Mouse (Mus musculus) G1E (cell line): ENCODE data around the gene Itpk1. TPM values are rescaled to one million over a fixed set of nuclear protein-coding genes. Genes with fewer than 3 reads are reported as not detected.

Experiments used
- ATAC-seq: 2 replicates; pipeline ENCODE4 v1.8.0; 2016; ENCODE audit warnings: mild to moderate bottlenecking; ENCODE audit not compliant: insufficient number of reproducible peaks, poor library complexity, low FRiP score, severe bottlenecking; ENCODE audit errors: extremely low read depth
- DNase-seq: peaks from one replicate; pipeline ENCODE4 v3.0.0; 2012; ENCODE audit warnings: low spot score
- H3K27me3 ChIP-seq: 2 replicates; pipeline ENCODE4 v1.6.1; 2012; ENCODE audit warnings: mild to moderate bottlenecking, low read length, inconsistent platforms; ENCODE audit not compliant: insufficient read depth
- H3K36me3 ChIP-seq: replicated peaks from 2 replicates; pipeline ENCODE3; 2012; ENCODE audit warnings: mild to moderate bottlenecking, inconsistent platforms
- H3K4me1 ChIP-seq: 2 replicates; pipeline ENCODE4 v1.6.1; 2012; ENCODE audit warnings: low read depth, low read length, inconsistent platforms, mixed read lengths; ENCODE audit not compliant: insufficient read depth
- H3K4me3 ChIP-seq: 2 replicates; pipeline ENCODE4 v1.5.1; 2012; ENCODE audit warnings: low read depth, mild to moderate bottlenecking, inconsistent platforms, low read length, moderate library complexity, mixed read lengths
- H3K9me3 ChIP-seq: replicated peaks from 2 replicates; pipeline ENCODE4 v1.6.1; 2012; ENCODE audit warnings: inconsistent platforms
- CTCF ChIP-seq: IDR thresholded peaks from 2 replicates; pipeline ENCODE4 v1.5.1; 2012; ENCODE audit warnings: low read depth, low read length, inconsistent platforms, mixed read lengths
- GATA1 ChIP-seq: IDR thresholded peaks from 2 replicates; pipeline ENCODE4 v1.6.1; 2012; ENCODE audit warnings: borderline replicate concordance, low read length, inconsistent platforms, mixed read lengths
- GATA2 ChIP-seq: IDR thresholded peaks from 2 replicates; pipeline ENCODE4 v1.6.1; 2012; ENCODE audit warnings: low read depth, low read length, inconsistent platforms, borderline replicate concordance
- POLR2AphosphoS5 ChIP-seq: IDR thresholded peaks from 2 replicates; pipeline ENCODE4 v1.6.1; 2012; ENCODE audit warnings: low read depth, low read length, inconsistent platforms; ENCODE audit not compliant: insufficient replicate concordance
- TAL1 ChIP-seq: conservative IDR thresholded peaks from 2 replicates; pipeline ENCODE4 v1.6.1; 2012; ENCODE audit warnings: low read depth, low read length, inconsistent platforms, mixed read lengths
- polyA plus RNA-seq: library from polyadenylated mRNA; stranded (reverse); fragments of >175 nt; gene quantifications from 2 replicates; pipeline ENCODE4 v1.2.3, GENCODE M21; 2012
- total RNA-seq, 2 experiments: library from RNA; stranded (forward) in 1 of 2; stranded (reverse) in 1 of 2; fragments of 200-1000 nt in 1 of 2; fragments of >200 nt in 1 of 2; fragmentation: Nextera tagmentation in 1 of 2; gene quantifications; 2 replicates each; pipeline ENCODE4 v1.2.3; 2014 to 2017

Itpk1 gene
- total and polyA plus RNA-seq, 3 experiments, result 2.5 to 6.4 (median 2.7) TPM

DNA sequence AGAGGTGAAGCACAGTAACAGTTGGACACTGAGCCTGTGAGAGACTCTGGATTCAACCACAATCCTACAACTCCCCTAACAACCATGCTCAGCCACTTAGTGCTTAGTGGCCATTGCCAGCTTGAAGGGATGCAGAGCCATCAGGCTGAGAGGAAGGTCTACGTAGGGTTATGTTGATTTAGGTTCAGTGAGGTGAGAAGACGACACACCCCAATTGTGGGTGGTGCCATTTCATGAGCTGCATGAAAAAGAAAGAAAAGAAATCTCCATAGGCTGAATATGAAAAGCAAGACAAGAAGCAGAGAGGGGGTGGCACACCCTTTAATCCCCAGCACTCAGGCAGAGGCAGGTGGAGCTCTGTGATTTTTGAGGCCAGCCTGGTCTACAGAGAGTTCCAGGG, 9.4 kb upstream of the Itpk1 start:
- Histone ChIP-seq H3K4me1 (peaks cover 8% of the 10 kb centered on the region), H3K9me3 (peaks cover 7% of the 10 kb centered on the region), H3K36me3 (no peaks in the 10 kb centered on the region), H3K4me3 (no peak overlapping the region), H3K27me3 (peaks cover 53% of the 10 kb centered on the region)
- ATAC-seq (no peak), DNase-seq (no peak)
- TF ChIP-seq GATA2, result no peak
- TF ChIP-seq CTCF, result no peak
- no peak for TF ChIP-seq GATA1
- no peak for TF ChIP-seq TAL1
- no peak for TF ChIP-seq POLR2AphosphoS5

DNA sequence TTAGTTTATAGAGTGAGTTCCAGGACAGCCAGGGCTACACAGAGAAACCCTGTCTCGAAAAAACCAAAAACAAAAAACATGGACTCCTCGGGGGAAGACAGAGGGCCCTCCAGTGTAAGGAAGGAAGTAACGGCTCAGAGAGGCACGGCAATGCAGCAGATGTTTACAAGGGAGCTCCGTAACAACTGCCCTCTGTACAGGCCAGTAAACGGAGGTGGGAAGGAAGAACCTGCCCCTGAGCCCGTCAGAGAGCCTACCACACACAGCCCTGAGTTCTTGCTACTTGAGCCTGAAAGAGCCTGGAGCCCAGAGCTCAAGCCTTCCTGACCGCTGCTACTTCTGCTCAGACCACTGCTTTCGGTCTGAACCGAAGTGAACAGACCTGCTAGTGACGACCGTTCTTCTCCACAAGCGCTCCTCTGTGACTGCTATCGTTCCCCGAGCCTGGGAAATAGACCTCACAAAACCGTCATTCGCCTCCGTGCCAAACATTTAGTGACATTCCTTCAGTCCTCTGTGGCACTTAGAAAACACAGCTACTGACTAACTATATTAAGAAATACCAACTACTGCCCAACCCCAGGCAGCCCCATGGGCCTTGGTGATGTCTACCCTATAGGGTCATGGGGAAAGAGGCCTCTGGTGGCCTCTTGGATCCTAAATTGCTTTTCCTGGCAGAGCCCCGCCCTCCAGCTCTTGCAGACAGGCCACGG, 8.6 kb upstream of the Itpk1 start:
- ATAC-seq, result no peak
- no peak for TF ChIP-seq CTCF
- TF ChIP-seq TAL1, result no peak
- TF ChIP-seq GATA1, result no peak
- H3K4me3 ChIP-seq, result no peak overlapping the region

DNA sequence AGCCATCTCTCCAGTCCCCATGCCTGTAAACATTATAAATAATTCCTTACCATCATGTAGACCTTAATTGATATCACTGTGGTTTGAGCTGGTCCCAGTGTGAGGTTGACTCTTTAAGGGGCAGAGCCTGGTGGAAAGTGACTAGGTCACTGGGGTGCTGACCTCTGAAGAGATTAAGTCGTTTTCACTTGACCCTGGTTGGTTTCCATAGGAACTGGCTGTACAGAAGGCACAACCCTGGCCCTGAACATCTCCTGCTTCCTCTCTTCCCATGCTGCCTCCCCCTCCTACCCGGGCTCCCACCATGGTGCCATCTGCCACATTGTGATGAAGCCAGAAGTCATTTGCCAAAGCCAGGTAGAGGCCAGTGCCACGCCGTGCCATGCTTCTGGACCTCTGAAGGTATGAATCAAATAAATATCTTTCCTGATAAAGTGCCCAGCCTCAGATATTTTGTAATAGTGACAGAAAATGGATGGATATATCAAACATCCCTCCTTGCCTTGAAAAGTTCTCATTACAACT, 6.2 kb upstream of the Itpk1 start:
- no peak for TF ChIP-seq GATA2
- no peak for TF ChIP-seq CTCF
- TF ChIP-seq GATA1, result no peak
- TF ChIP-seq TAL1, result no peak
- TF ChIP-seq POLR2AphosphoS5, result no peak

More for the DNA sequence above, 8.6 kb upstream of the Itpk1 start:
- peaks cover 51% of the 10 kb centered on the region for H3K27me3 ChIP-seq
- no peak for DNase-seq
- H3K9me3 ChIP-seq, result peaks cover 7% of the 10 kb centered on the region
- H3K36me3 ChIP-seq, result no peaks in the 10 kb centered on the region
- H3K4me1 ChIP-seq, result peaks cover 8% of the 10 kb centered on the region

GRCm38 (mm10) chr12:102709896-102710295, 5.2 kb upstream of the Itpk1 start:
- Histone ChIP-seq H3K9me3 (peaks cover 3% of the 10 kb centered on the region), H3K36me3 (no peaks in the 10 kb centered on the region), H3K27me3 (peaks cover 54% of the 10 kb centered on the region), H3K4me3 (no peak overlapping the region), H3K4me1 (peaks cover 23% of the 10 kb centered on the region)
- no peak for ATAC-seq
- TF ChIP-seq TAL1, result no peak
- TF ChIP-seq GATA2, result no peak
- TF ChIP-seq CTCF, result no peak
- TF ChIP-seq GATA1, result no peak
- no peak for TF ChIP-seq POLR2AphosphoS5
- no peak for DNase-seq

More for the DNA sequence above, 6.2 kb upstream of the Itpk1 start:
- DNase-seq (no peak), ATAC-seq (no peak)
- peaks cover 56% of the 10 kb centered on the region for H3K27me3 ChIP-seq
- no peaks in the 10 kb centered on the region for H3K36me3 ChIP-seq
- H3K4me1 ChIP-seq, result peaks cover 15% of the 10 kb centered on the region
- peaks cover 7% of the 10 kb centered on the region for H3K9me3 ChIP-seq
- no peak overlapping the region for H3K4me3 ChIP-seq

- Histone ChIP-seq H3K36me3 (no peaks in the 10 kb centered on the region), H3K4me1 (peaks cover 32% of the 10 kb centered on the region), H3K4me3 (no peak overlapping the region), H3K9me3 (no peaks in the 10 kb centered on the region), H3K27me3 (peaks cover 52% of the 10 kb centered on the region)
- no peak for TF ChIP-seq GATA2
- ATAC-seq (no peak), DNase-seq (no peak)
These were observed 3.5 kb upstream of the Itpk1 start for GRCm38 (mm10) chr12:102708220-102708619.

DNA sequence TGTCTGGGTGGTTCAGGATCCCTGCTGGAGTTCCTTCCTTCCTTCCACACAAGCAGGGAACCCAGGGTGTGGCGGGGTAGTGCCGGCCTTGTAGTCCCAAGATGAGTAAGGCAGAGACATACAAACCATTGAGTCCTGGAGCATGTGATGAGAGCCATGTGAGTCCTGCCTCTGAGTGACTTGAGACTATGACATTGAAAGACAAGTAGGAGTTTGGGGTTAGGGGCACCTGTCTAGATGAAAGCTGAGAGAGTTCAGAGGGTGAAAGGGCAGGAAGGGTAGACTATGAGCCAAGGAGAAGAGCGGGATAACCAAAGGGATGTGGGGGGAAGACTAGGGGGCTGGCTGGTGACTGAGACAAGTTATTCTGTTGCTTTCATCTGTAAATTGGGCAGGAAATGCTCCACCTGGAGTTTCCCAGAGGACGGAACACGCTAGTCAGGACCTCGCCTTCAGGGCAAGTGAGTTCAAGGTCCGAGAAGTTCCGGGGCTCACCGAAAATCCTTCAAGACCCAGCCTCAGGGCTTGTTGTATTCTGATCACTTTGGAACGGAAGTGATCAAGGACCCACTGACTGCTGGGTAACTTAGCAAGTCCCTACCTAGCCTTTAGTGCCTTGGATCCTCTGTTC, 2.2 kb upstream of the Itpk1 start:
- Histone ChIP-seq H3K36me3 (no peaks in the 10 kb centered on the region), H3K27me3 (peaks cover 45% of the 10 kb centered on the region), H3K4me1 (peaks cover 44% of the 10 kb centered on the region), H3K4me3 (no peak overlapping the region), H3K9me3 (no peaks in the 10 kb centered on the region)
- TF ChIP-seq TAL1 (no peak), GATA1 (no peak), CTCF (no peak)
- ATAC-seq, result no peak
- DNase-seq, result no peak
